Mouse (Mus musculus) liver, adult 2 months (tissue): ENCODE measurements around the gene Gm20388.

Experiments used
- CTCF ChIP-seq: fragments of 200-500 bp; IDR thresholded peaks from 2 replicates; pipeline ENCODE4 v1.5.1; 2011; ENCODE audit warnings: low read depth, low read length, control low read depth
- POLR2A ChIP-seq: fragments of 200-500 bp; IDR thresholded peaks from 2 replicates; pipeline ENCODE4 v1.6.1; 2011; ENCODE audit warnings: low read length, control low read depth; ENCODE audit not compliant: insufficient read depth; ENCODE audit errors: extremely low read depth

GRCm38 (mm10) chr8:120207364-120207763 is 296.7 kb downstream of the Gm20388 start:
- TF ChIP-seq CTCF = peak; percentile 31; the same call in 1 of the 2 replicates
- TF ChIP-seq POLR2A = no peak
